Comparison of ENCODE assay signal across 8 mouse cellular contexts in the genomic region with DNA sequence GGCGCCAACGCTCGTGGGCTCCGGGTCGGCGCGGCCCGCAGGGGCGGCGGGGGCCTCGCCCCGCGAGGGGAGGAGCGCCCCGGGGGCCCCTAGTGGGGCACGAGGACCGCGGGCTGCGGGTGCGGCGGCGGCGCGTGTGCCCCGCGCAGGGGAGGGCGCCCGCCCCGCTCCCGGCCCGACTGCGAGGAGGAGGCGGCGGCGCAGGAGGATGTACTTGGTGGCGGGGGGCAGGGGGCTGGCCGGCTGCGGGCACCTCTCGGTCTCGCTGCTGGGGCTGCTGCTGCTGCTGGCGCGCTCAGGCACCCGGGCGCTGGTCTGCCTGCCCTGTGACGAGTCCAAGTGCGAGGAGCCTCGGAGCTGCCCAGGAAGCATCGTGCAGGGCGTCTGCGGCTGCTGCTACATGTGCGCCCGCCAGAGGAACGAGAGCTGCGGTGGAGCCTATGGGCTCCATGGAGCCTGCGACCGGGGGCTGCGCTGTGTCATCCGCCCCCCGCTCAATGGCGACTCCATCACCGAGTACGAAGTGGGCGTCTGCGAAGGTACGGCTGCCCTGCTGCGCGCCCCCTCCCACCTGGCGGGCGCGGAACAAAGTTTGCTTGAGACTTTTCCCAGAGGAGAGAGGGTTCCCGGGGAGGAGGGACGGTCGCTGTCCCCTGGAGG. TPM values are rescaled to one million over a fixed set of nuclear protein-coding genes. Genes with fewer than 3 reads are reported as not detected.
DNase-seq lines count a peak whose midpoint lies in the region; ATAC-seq and TF ChIP-seq lines count a peak whose summit lies in the region.

No protein-coding gene starts in this region.

- peak; percentile 52 for ATAC-seq in intestine, embryonic 16.5 days
- ATAC-seq in midbrain, embryonic 16.5 days = peak; percentile 62
- peak; percentile 28; the same call in 1 of the 2 replicates for ATAC-seq in stomach, embryonic 14.5 days (ENCODE audit: insufficient number of reproducible peaks, insufficient read depth, low FRiP score, low read depth)

- no peaks in the 10 kb centered on the region for H3K9me3 ChIP-seq in intestine, embryonic 16.5 days (ENCODE audit: control insufficient read depth, low read length)
- no peaks in the 10 kb centered on the region for H3K9me3 ChIP-seq in midbrain, embryonic 16.5 days (replicated peaks; ENCODE audit: control insufficient read depth, low read length, poor library complexity, severe bottlenecking)
- no peaks in the 10 kb centered on the region for H3K9me3 ChIP-seq in stomach, embryonic 14.5 days (ENCODE audit: control insufficient read depth, low read depth, low read length)

- TF ChIP-seq CTCF in liver, adult 2 months (IDR thresholded peaks at IDR 0.05; ENCODE audit: low read depth, low read length) = no peak

- peak overlapping the region; percentile 92 for H3K4me2 ChIP-seq in intestine, embryonic 16.5 days (ENCODE audit: low read depth, low read length)
- peak overlapping the region; percentile 91 for H3K4me2 ChIP-seq in midbrain, embryonic 16.5 days (ENCODE audit: low read length)
- peak overlapping the region; percentile 95 for H3K4me2 ChIP-seq in stomach, embryonic 14.5 days (replicated peaks; ENCODE audit: low read depth, low read length)

- H3K4me3 ChIP-seq in intestine, embryonic 16.5 days (ENCODE audit: low read length) = peak overlapping the region; percentile 88
- H3K4me3 ChIP-seq in liver, adult 2 months (ENCODE audit: insufficient read depth, low read depth, low read length) = peak overlapping the region; percentile 80
- H3K4me3 ChIP-seq in midbrain, embryonic 16.5 days (ENCODE audit: low read depth, low read length) = peak overlapping the region; percentile 91
- peak overlapping the region; percentile 66 for H3K4me3 ChIP-seq in stomach, embryonic 14.5 days (ENCODE audit: low read depth, low read length)

- peak overlapping the region; percentile 96 for H3K27ac ChIP-seq in intestine, embryonic 16.5 days (ENCODE audit: low read length)
- peak overlapping the region; percentile 65 for H3K27ac ChIP-seq in liver, adult 2 months (replicated peaks; ENCODE audit: insufficient read depth, low read depth, low read length)
- peak overlapping the region; percentile 90 for H3K27ac ChIP-seq in midbrain, embryonic 16.5 days (ENCODE audit: low read length)
- H3K27ac ChIP-seq in stomach, embryonic 14.5 days (ENCODE audit: low read length) = peak overlapping the region; percentile 98

- intact Hi-C loops in gastrocnemius, postnatal 36 days (cut with DNase I) = no loop called here

- peaks cover 28% of the 10 kb centered on the region for H3K4me1 ChIP-seq in intestine, embryonic 16.5 days (ENCODE audit: control insufficient read depth, insufficient read depth, low read length)
- H3K4me1 ChIP-seq in liver, adult 2 months (ENCODE audit: control insufficient read depth, insufficient read depth, low read length) = peaks cover 14% of the 10 kb centered on the region
- H3K4me1 ChIP-seq in midbrain, embryonic 16.5 days (ENCODE audit: control insufficient read depth, insufficient read depth, low read length) = peaks cover 22% of the 10 kb centered on the region
- peaks cover 26% of the 10 kb centered on the region for H3K4me1 ChIP-seq in stomach, embryonic 14.5 days (ENCODE audit: control insufficient read depth, insufficient read depth, low read length)

- H3K9ac ChIP-seq in intestine, embryonic 16.5 days (ENCODE audit: low read depth, low read length) = peak overlapping the region; percentile 87
- peak overlapping the region; percentile 88 for H3K9ac ChIP-seq in liver, adult 2 months (ENCODE audit: low read depth, low read length)
- H3K9ac ChIP-seq in midbrain, embryonic 16.5 days (ENCODE audit: low read depth, low read length) = peak overlapping the region; percentile 79
- H3K9ac ChIP-seq in stomach, embryonic 14.5 days (replicated peaks; ENCODE audit: low read depth, low read length) = peak overlapping the region; percentile 85

- WGBS in intestine, embryonic 16.5 days = under 1% methylated on average over 49 of the region's 73 CpGs
- whole genome bisulfite sequencing in liver, adult 2 months = under 1% methylated on average over 61 of the region's 73 CpGs
- WGBS in midbrain, embryonic 16.5 days = under 1% methylated on average over 61 of the region's 73 CpGs
- 0% methylated on average over 68 of the region's 73 CpGs for WGBS in stomach, embryonic 14.5 days

- H3K79me2 ChIP-seq in liver, adult 2 months (ENCODE audit: control insufficient read depth, insufficient read depth, low read length) = peaks cover 26% of the 10 kb centered on the region; the same call in 1 of the 2 replicates

- no peak for TF ChIP-seq POLR2A in liver, adult 2 months (IDR thresholded peaks at IDR 0.05; ENCODE audit: extremely low read depth, insufficient read depth, low read length)

- no peaks in the 10 kb centered on the region for H3K27me3 ChIP-seq in intestine, embryonic 16.5 days (replicated peaks; ENCODE audit: control insufficient read depth, insufficient read depth, low read length)
- H3K27me3 ChIP-seq in liver, adult 2 months (ENCODE audit: control insufficient read depth, insufficient read depth, low read length) = no peaks in the 10 kb centered on the region
- no peaks in the 10 kb centered on the region for H3K27me3 ChIP-seq in midbrain, embryonic 16.5 days (ENCODE audit: control insufficient read depth, insufficient read depth, low read depth, low read length)
- no peaks in the 10 kb centered on the region for H3K27me3 ChIP-seq in stomach, embryonic 14.5 days (ENCODE audit: control insufficient read depth, insufficient read depth, low read length)

- H3K36me3 ChIP-seq in intestine, embryonic 16.5 days (ENCODE audit: control insufficient read depth, insufficient read depth, low read length) = no peaks in the 10 kb centered on the region
- H3K36me3 ChIP-seq in liver, adult 2 months (ENCODE audit: control insufficient read depth, insufficient read depth, low read length) = no peaks in the 10 kb centered on the region
- H3K36me3 ChIP-seq in midbrain, embryonic 16.5 days (ENCODE audit: control insufficient read depth, insufficient read depth, low read length) = no peaks in the 10 kb centered on the region
- no peaks in the 10 kb centered on the region for H3K36me3 ChIP-seq in stomach, embryonic 14.5 days (ENCODE audit: control insufficient read depth, insufficient read depth, low read length)

- DNase-seq in left cerebral cortex, adult 18-20 months (ENCODE audit: low spot score in 2 of 2) = peak; percentile 44 to 51
- DNase-seq in left cerebral cortex, adult 11 months (ENCODE audit: low spot score) = no peak
- peak; percentile 62 to 64 for DNase-seq in cerebellum, postnatal 25 days
- peak; percentile 22 to 41 for DNase-seq in gastrocnemius, postnatal 36 days
- DNase-seq in liver, adult 2 months (ENCODE audit: extremely low read depth, low read depth, low spot score) = no peak

RNA-seq across cellular contexts. Expression of gene Crim1, which starts 0.6 kb away (rescaled TPM):
- 10 to 100 TPM; 80.3 to 88.5 TPM for total RNA-seq in left cerebral cortex, adult 18-20 months (2021)
- 10 to 100 TPM; 25.0 to 25.6 TPM for total RNA-seq in gastrocnemius, postnatal 36 days (2021)
- 3.9 and 4.0 TPM in 2 replicates for polyA plus RNA-seq in intestine, embryonic 16.5 days (2015; fragmentation: Nextera tagmentation; extraction: Ambion mirVana)
- 9.0 and 11.7 TPM in 2 replicates for total RNA-seq in liver, adult 2 months (2014; rRNA removed)
- 5.6 and 6.5 TPM in 2 replicates for polyA plus RNA-seq in liver, adult 2 months (2012; rRNA removed)
- 11.2 and 11.9 TPM in 2 replicates for polyA plus RNA-seq in midbrain, embryonic 16.5 days (2015; fragmentation: Nextera tagmentation; extraction: Ambion mirVana)
- 4.9 and 7.4 TPM in 2 replicates for polyA plus RNA-seq in stomach, embryonic 14.5 days (2014; fragmentation: Nextera tagmentation; extraction: Ambion mirVana)

Comparison
In these comparisons a context has a peak if more than half of its experiments do, and no peak if none do; other contexts are left out.
1. DNase-seq: peak in left cerebral cortex, adult 18-20 months (2 of 2), cerebellum, postnatal 25 days (2 of 2) and gastrocnemius, postnatal 36 days (2 of 2); none in left cerebral cortex, adult 11 months (single experiment) and liver, adult 2 months (single experiment).
2. Peak in every context shown above with its lines, with median percentiles within 50 percentile points of each other: ATAC-seq, H3K27ac ChIP-seq, H3K4me2 ChIP-seq, H3K4me3 ChIP-seq and H3K9ac ChIP-seq.